Mouse (Mus musculus): ENCODE results near the gene Nell2. TPM values are rescaled to one million over a fixed set of nuclear protein-coding genes. Genes with fewer than 3 reads are reported as not detected.

The Nell2 gene
- polyA plus RNA-seq, 1 experiment from 2014 or later, result 0.76 TPM

- ChIA-PET POLR2A (no interaction called here), CTCF (no interaction called here)
- no peak for ATAC-seq
- H3K27me3 ChIP-seq, result no peaks in the 10 kb centered on the region
- in situ Hi-C loops (cut with MboI; ENCODE audit: low pct_unique_long_range_greater_than_20kb), result no loop called here
- no peak for TF ChIP-seq CTCF (IDR thresholded peaks at IDR 0.05)
- no peak for DNase-seq (ENCODE audit: low read depth, low spot score)
Observed at GRCm38 (mm10) chr15:95334323-95335296, 193.7 kb downstream of the Nell2 start.

GRCm38 (mm10) chr15:95333229-95333628, 195.1 kb downstream of the Nell2 start:
- CTCF ChIA-PET, result no interaction called here
- TF ChIP-seq CTCF (IDR thresholded peaks at IDR 0.05), result no peak
- in situ Hi-C loops (cut with MboI; ENCODE audit: low pct_unique_long_range_greater_than_20kb), result no loop called here
- no peaks in the 10 kb centered on the region for H3K27me3 ChIP-seq
- DNase-seq (ENCODE audit: low read depth, low spot score), result no peak
- no peak for ATAC-seq
- POLR2A ChIA-PET, result no interaction called here

GRCm38 (mm10) chr15:95330926-95331325, 197.4 kb downstream of the Nell2 start:
- CTCF ChIA-PET, result interaction anchor here (0.8 to 2.8 kb wide), 2 partner anchors 8 to 28 kb away, joined by 3 to 10 read pairs; no protein-coding TSS in a partner anchor
- DNase-seq (ENCODE audit: low read depth, low spot score), result no peak
- POLR2A ChIA-PET, result no interaction called here
- no peak for TF ChIP-seq CTCF (IDR thresholded peaks at IDR 0.05)
- ATAC-seq, result no peak
- H3K27me3 ChIP-seq, result no peaks in the 10 kb centered on the region
- in situ Hi-C loops (cut with MboI; ENCODE audit: low pct_unique_long_range_greater_than_20kb), result no loop called here

GRCm38 (mm10) chr15:95322744-95323143, 205.6 kb downstream of the Nell2 start:
- DNase-seq (ENCODE audit: low read depth, low spot score) (no peak), ATAC-seq (no peak)
- ChIA-PET POLR2A (no interaction called here), CTCF (no interaction called here)
- in situ Hi-C loops (cut with MboI; ENCODE audit: low pct_unique_long_range_greater_than_20kb), result no loop called here
- peaks cover 5% of the 10 kb centered on the region for H3K27me3 ChIP-seq
- TF ChIP-seq CTCF (IDR thresholded peaks at IDR 0.05), result no peak

- DNase-seq (ENCODE audit: low read depth, low spot score) (no peak), ATAC-seq (no peak)
- in situ Hi-C loops (cut with MboI; ENCODE audit: low pct_unique_long_range_greater_than_20kb), result no loop called here
- no peaks in the 10 kb centered on the region for H3K27me3 ChIP-seq
- no peak for TF ChIP-seq CTCF (IDR thresholded peaks at IDR 0.05)
- CTCF ChIA-PET, result no interaction called here
- POLR2A ChIA-PET, result interaction anchor here (1.0 kb wide), 1 partner anchor 18 kb away, joined by 3 read pairs; no protein-coding TSS in a partner anchor
Observed at GRCm38 (mm10) chr15:95316626-95317025, 211.7 kb downstream of the Nell2 start.

- H3K27me3 ChIP-seq, result no peaks in the 10 kb centered on the region
- in situ Hi-C loops (cut with MboI; ENCODE audit: low pct_unique_long_range_greater_than_20kb), result no loop called here
- ATAC-seq (no peak), DNase-seq (ENCODE audit: low read depth, low spot score) (no peak)
- no peak for TF ChIP-seq CTCF (IDR thresholded peaks at IDR 0.05)
- ChIA-PET POLR2A (no interaction called here), CTCF (interaction anchor here (1.1 to 1.2 kb wide), 2 partner anchors 16 to 18 kb away, joined by 3 read pairs; no protein-coding TSS in a partner anchor)
Observed at GRCm38 (mm10) chr15:95314808-95315145, 213.6 kb downstream of the Nell2 start.

GRCm38 (mm10) chr15:95314121-95314807, 214.1 kb downstream of the Nell2 start:
- ChIA-PET CTCF (interaction anchor here (1.1 to 1.7 kb wide), 3 partner anchors 10 to 18 kb away, joined by 3 to 5 read pairs (median 3); no protein-coding TSS in a partner anchor), POLR2A (no interaction called here)
- ATAC-seq (no peak), DNase-seq (ENCODE audit: low read depth, low spot score) (no peak)
- in situ Hi-C loops (cut with MboI; ENCODE audit: low pct_unique_long_range_greater_than_20kb), result no loop called here
- no peaks in the 10 kb centered on the region for H3K27me3 ChIP-seq
- no peak for TF ChIP-seq CTCF (IDR thresholded peaks at IDR 0.05)

GRCm38 (mm10) chr15:95313286-95313685, 215.1 kb downstream of the Nell2 start:
- H3K27me3 ChIP-seq, result no peaks in the 10 kb centered on the region
- ChIA-PET POLR2A (no interaction called here), CTCF (interaction anchor here (1.7 kb wide), 1 partner anchor 11 kb away, joined by 5 read pairs; no protein-coding TSS in a partner anchor)
- no peak for ATAC-seq
- in situ Hi-C loops (cut with MboI; ENCODE audit: low pct_unique_long_range_greater_than_20kb), result no loop called here
- DNase-seq (ENCODE audit: low read depth, low spot score), result no peak
- TF ChIP-seq CTCF (IDR thresholded peaks at IDR 0.05), result no peak

- in situ Hi-C loops (cut with MboI; ENCODE audit: low pct_unique_long_range_greater_than_20kb), result no loop called here
- no peak for DNase-seq (ENCODE audit: low read depth, low spot score)
- no peak for ATAC-seq
- no peak for TF ChIP-seq CTCF (IDR thresholded peaks at IDR 0.05)
- POLR2A ChIA-PET, result no interaction called here
- CTCF ChIA-PET, result interaction anchor here (1.1 kb wide), 1 partner anchor 16 kb away, joined by 3 read pairs; no protein-coding TSS in a partner anchor
- H3K27me3 ChIP-seq, result no peaks in the 10 kb centered on the region
Observed at GRCm38 (mm10) chr15:95304102-95304501, 224.3 kb downstream of the Nell2 start.

- no peak for DNase-seq (ENCODE audit: low read depth, low spot score)
- in situ Hi-C loops (cut with MboI; ENCODE audit: low pct_unique_long_range_greater_than_20kb), result no loop called here
- ATAC-seq, result no peak
- TF ChIP-seq CTCF (IDR thresholded peaks at IDR 0.05), result no peak
- H3K27me3 ChIP-seq, result no peaks in the 10 kb centered on the region
- POLR2A ChIA-PET, result no interaction called here
- CTCF ChIA-PET, result interaction anchor here (1.2 to 1.4 kb wide), 3 partner anchors 9 to 18 kb away, joined by 3 read pairs; no protein-coding TSS in a partner anchor
Observed at GRCm38 (mm10) chr15:95296561-95296960, 231.8 kb downstream of the Nell2 start.

- ChIA-PET CTCF (no interaction called here), POLR2A (no interaction called here)
- TF ChIP-seq CTCF (IDR thresholded peaks at IDR 0.05), result no peak
- in situ Hi-C loops (cut with MboI; ENCODE audit: low pct_unique_long_range_greater_than_20kb), result no loop called here
- ATAC-seq (no peak), DNase-seq (ENCODE audit: low read depth, low spot score) (no peak)
- H3K27me3 ChIP-seq, result no peaks in the 10 kb centered on the region
Observed at GRCm38 (mm10) chr15:95289047-95289446, 239.3 kb downstream of the Nell2 start.

Data from Patski (cell line).